Mouse (Mus musculus): Measurements from ENCODE around the gene Pla2g4b.

DNA sequence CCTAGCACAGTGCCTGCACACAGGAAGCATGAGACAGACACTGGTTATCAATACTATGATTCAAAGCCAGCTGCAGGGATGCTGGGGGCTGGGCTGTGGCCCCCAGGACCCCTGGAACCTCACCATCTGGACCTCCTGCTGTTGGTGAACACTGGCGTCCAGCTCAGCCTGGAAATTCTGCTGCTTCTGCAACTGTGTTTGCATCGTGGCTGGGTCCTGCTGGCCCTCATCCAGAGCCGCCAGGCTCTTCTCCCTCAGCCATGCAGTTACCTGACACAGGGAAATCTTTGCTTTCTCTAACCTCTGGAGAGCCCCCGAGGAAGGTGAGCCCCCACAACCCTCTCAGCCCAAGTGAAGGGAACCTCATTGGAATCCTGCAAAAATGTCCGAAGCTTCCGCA is 18.2 kb downstream of the Pla2g4b start:
- TF ChIP-seq POLR2A (IDR thresholded peaks at IDR 0.05; ENCODE audit: insufficient read depth, low read length) (no peak), CTCF (IDR thresholded peaks at IDR 0.05; ENCODE audit: low read depth, low read length) (no peak)
